Mouse (Mus musculus): ENCODE data around the gene Fer. TPM values are rescaled to one million over a fixed set of nuclear protein-coding genes. Genes with fewer than 3 reads are reported as not detected.

Fer gene
- polyA plus RNA-seq, 1 experiment from 2014 or later, result 26.8 TPM

GRCm38 (mm10) chr17:63886988-63887387 is 24.1 kb downstream of the Fer start:
- Histone ChIP-seq H3K4me1 (ENCODE audit: control insufficient read depth, insufficient read depth, low read length) (no peaks in the 10 kb centered on the region), H3K27ac (replicated peaks; ENCODE audit: low read depth, low read length) (no peak overlapping the region), H3K9me3 (ENCODE audit: control insufficient read depth, low read length) (no peaks in the 10 kb centered on the region), H3K27me3 (ENCODE audit: control insufficient read depth, insufficient read depth, low read length) (no peaks in the 10 kb centered on the region), H3K4me3 (ENCODE audit: low read depth, low read length) (no peak overlapping the region), H3K36me3 (ENCODE audit: control insufficient read depth, insufficient read depth, low read length) (no peaks in the 10 kb centered on the region), H3K9ac (ENCODE audit: low read length) (no peak overlapping the region), H3K4me2 (ENCODE audit: low read depth, severe bottlenecking) (no peak overlapping the region)
- DNase-seq (ENCODE audit: low spot score) (no peak), ATAC-seq (ENCODE audit: insufficient number of reproducible peaks, low FRiP score, low TSS enrichment, low read depth) (no peak)
- WGBS, result 97% methylated on average over 2 of the region's 2 CpGs

- DNase-seq (ENCODE audit: low spot score) (no peak), ATAC-seq (ENCODE audit: insufficient number of reproducible peaks, low FRiP score, low TSS enrichment, low read depth) (no peak)
- no peak overlapping the region for H3K27ac ChIP-seq (replicated peaks; ENCODE audit: low read depth, low read length)
- H3K4me3 ChIP-seq (ENCODE audit: low read depth, low read length), result no peak overlapping the region
- H3K27me3 ChIP-seq (ENCODE audit: control insufficient read depth, insufficient read depth, low read length), result no peaks in the 10 kb centered on the region
- no peaks in the 10 kb centered on the region for H3K4me1 ChIP-seq (ENCODE audit: control insufficient read depth, insufficient read depth, low read length)
- H3K9me3 ChIP-seq (ENCODE audit: control insufficient read depth, low read length), result no peaks in the 10 kb centered on the region
- no peak overlapping the region for H3K4me2 ChIP-seq (ENCODE audit: low read depth, severe bottlenecking)
- no peak overlapping the region for H3K9ac ChIP-seq (ENCODE audit: low read length)
- H3K36me3 ChIP-seq (ENCODE audit: control insufficient read depth, insufficient read depth, low read length), result no peaks in the 10 kb centered on the region
These were observed 27.7 kb downstream of the Fer start for GRCm38 (mm10) chr17:63890611-63891010.

GRCm38 (mm10) chr17:63895829-63896228 is 33.0 kb downstream of the Fer start:
- no peak for DNase-seq (ENCODE audit: low spot score)
- Histone ChIP-seq H3K4me3 (ENCODE audit: low read depth, low read length) (no peak overlapping the region), H3K4me1 (ENCODE audit: control insufficient read depth, insufficient read depth, low read length) (no peaks in the 10 kb centered on the region), H3K27me3 (ENCODE audit: control insufficient read depth, insufficient read depth, low read length) (no peaks in the 10 kb centered on the region), H3K27ac (replicated peaks; ENCODE audit: low read depth, low read length) (no peak overlapping the region), H3K36me3 (ENCODE audit: control insufficient read depth, insufficient read depth, low read length) (no peaks in the 10 kb centered on the region), H3K4me2 (ENCODE audit: low read depth, severe bottlenecking) (no peak overlapping the region), H3K9me3 (ENCODE audit: control insufficient read depth, low read length) (no peaks in the 10 kb centered on the region), H3K9ac (ENCODE audit: low read length) (no peak overlapping the region)
- ATAC-seq (ENCODE audit: insufficient number of reproducible peaks, low FRiP score, low TSS enrichment, low read depth), result no peak
- 83% methylated on average over 3 of the region's 3 CpGs for WGBS

- 90% methylated on average over 7 of the region's 7 CpGs for WGBS
- no peak overlapping the region for H3K4me3 ChIP-seq (ENCODE audit: low read depth, low read length)
- no peak overlapping the region for H3K4me2 ChIP-seq (ENCODE audit: low read depth, severe bottlenecking)
- DNase-seq (ENCODE audit: low spot score), result no peak
- no peaks in the 10 kb centered on the region for H3K9me3 ChIP-seq (ENCODE audit: control insufficient read depth, low read length)
- H3K4me1 ChIP-seq (ENCODE audit: control insufficient read depth, insufficient read depth, low read length), result no peaks in the 10 kb centered on the region
- H3K36me3 ChIP-seq (ENCODE audit: control insufficient read depth, insufficient read depth, low read length), result no peaks in the 10 kb centered on the region
- H3K27ac ChIP-seq (replicated peaks; ENCODE audit: low read depth, low read length), result no peak overlapping the region
- H3K27me3 ChIP-seq (ENCODE audit: control insufficient read depth, insufficient read depth, low read length), result no peaks in the 10 kb centered on the region
- no peak overlapping the region for H3K9ac ChIP-seq (ENCODE audit: low read length)
- ATAC-seq (ENCODE audit: insufficient number of reproducible peaks, low FRiP score, low TSS enrichment, low read depth), result no peak
These were observed 34.2 kb downstream of the Fer start for GRCm38 (mm10) chr17:63897050-63897449.

GRCm38 (mm10) chr17:63909297-63909696 is 46.4 kb downstream of the Fer start:
- Histone ChIP-seq H3K27me3 (ENCODE audit: control insufficient read depth, insufficient read depth, low read length) (no peaks in the 10 kb centered on the region), H3K27ac (replicated peaks; ENCODE audit: low read depth, low read length) (no peak overlapping the region), H3K4me3 (ENCODE audit: low read depth, low read length) (no peak overlapping the region), H3K4me1 (ENCODE audit: control insufficient read depth, insufficient read depth, low read length) (no peaks in the 10 kb centered on the region), H3K9ac (ENCODE audit: low read length) (no peak overlapping the region), H3K4me2 (ENCODE audit: low read depth, severe bottlenecking) (no peak overlapping the region), H3K36me3 (ENCODE audit: control insufficient read depth, insufficient read depth, low read length) (no peaks in the 10 kb centered on the region), H3K9me3 (ENCODE audit: control insufficient read depth, low read length) (no peaks in the 10 kb centered on the region)
- 88% methylated on average over 4 of the region's 4 CpGs for WGBS
- no peak for DNase-seq (ENCODE audit: low spot score)
- ATAC-seq (ENCODE audit: insufficient number of reproducible peaks, low FRiP score, low TSS enrichment, low read depth), result no peak

GRCm38 (mm10) chr17:63921601-63922203 is 58.8 kb downstream of the Fer start:
- Histone ChIP-seq H3K36me3 (ENCODE audit: control insufficient read depth, insufficient read depth, low read length) (no peaks in the 10 kb centered on the region), H3K27ac (replicated peaks; ENCODE audit: low read depth, low read length) (no peak overlapping the region), H3K4me1 (ENCODE audit: control insufficient read depth, insufficient read depth, low read length) (no peaks in the 10 kb centered on the region), H3K27me3 (ENCODE audit: control insufficient read depth, insufficient read depth, low read length) (no peaks in the 10 kb centered on the region), H3K4me2 (ENCODE audit: low read depth, severe bottlenecking) (no peak overlapping the region), H3K9me3 (ENCODE audit: control insufficient read depth, low read length) (no peaks in the 10 kb centered on the region), H3K9ac (ENCODE audit: low read length) (no peak overlapping the region), H3K4me3 (ENCODE audit: low read depth, low read length) (no peak overlapping the region)
- ATAC-seq (ENCODE audit: insufficient number of reproducible peaks, low FRiP score, low TSS enrichment, low read depth) (no peak), DNase-seq (ENCODE audit: low spot score) (no peak)
- 90% methylated on average over 6 of the region's 6 CpGs for WGBS

GRCm38 (mm10) chr17:63925581-63925980 is 62.7 kb downstream of the Fer start:
- Histone ChIP-seq H3K4me1 (ENCODE audit: control insufficient read depth, insufficient read depth, low read length) (no peaks in the 10 kb centered on the region), H3K27ac (replicated peaks; ENCODE audit: low read depth, low read length) (no peak overlapping the region), H3K36me3 (ENCODE audit: control insufficient read depth, insufficient read depth, low read length) (no peaks in the 10 kb centered on the region), H3K9me3 (ENCODE audit: control insufficient read depth, low read length) (no peaks in the 10 kb centered on the region), H3K27me3 (ENCODE audit: control insufficient read depth, insufficient read depth, low read length) (no peaks in the 10 kb centered on the region), H3K4me3 (ENCODE audit: low read depth, low read length) (no peak overlapping the region), H3K4me2 (ENCODE audit: low read depth, severe bottlenecking) (no peak overlapping the region), H3K9ac (ENCODE audit: low read length) (no peak overlapping the region)
- WGBS, result 81% methylated on average over 3 of the region's 3 CpGs
- ATAC-seq (ENCODE audit: insufficient number of reproducible peaks, low FRiP score, low TSS enrichment, low read depth), result no peak
- DNase-seq (ENCODE audit: low spot score), result no peak

- Histone ChIP-seq H3K9me3 (ENCODE audit: control insufficient read depth, low read length) (no peaks in the 10 kb centered on the region), H3K4me3 (ENCODE audit: low read depth, low read length) (no peak overlapping the region), H3K9ac (ENCODE audit: low read length) (no peak overlapping the region), H3K4me1 (ENCODE audit: control insufficient read depth, insufficient read depth, low read length) (no peaks in the 10 kb centered on the region), H3K4me2 (ENCODE audit: low read depth, severe bottlenecking) (no peak overlapping the region), H3K36me3 (ENCODE audit: control insufficient read depth, insufficient read depth, low read length) (no peaks in the 10 kb centered on the region), H3K27ac (replicated peaks; ENCODE audit: low read depth, low read length) (no peak overlapping the region), H3K27me3 (ENCODE audit: control insufficient read depth, insufficient read depth, low read length) (no peaks in the 10 kb centered on the region)
- ATAC-seq (ENCODE audit: insufficient number of reproducible peaks, low FRiP score, low TSS enrichment, low read depth), result no peak
- DNase-seq (ENCODE audit: low spot score), result no peak
- 64% methylated on average over 4 of the region's 4 CpGs for WGBS
These were observed 67.8 kb downstream of the Fer start for GRCm38 (mm10) chr17:63930634-63931033.

GRCm38 (mm10) chr17:63931556-63931955 is 68.7 kb downstream of the Fer start:
- no peak overlapping the region for H3K4me3 ChIP-seq (ENCODE audit: low read depth, low read length)
- no peaks in the 10 kb centered on the region for H3K9me3 ChIP-seq (ENCODE audit: control insufficient read depth, low read length)
- no peak overlapping the region for H3K9ac ChIP-seq (ENCODE audit: low read length)
- 87% methylated on average over 1 of the region's 1 CpGs for WGBS
- ATAC-seq (ENCODE audit: insufficient number of reproducible peaks, low FRiP score, low TSS enrichment, low read depth) (no peak), DNase-seq (ENCODE audit: low spot score) (no peak)
- no peaks in the 10 kb centered on the region for H3K27me3 ChIP-seq (ENCODE audit: control insufficient read depth, insufficient read depth, low read length)
- no peaks in the 10 kb centered on the region for H3K36me3 ChIP-seq (ENCODE audit: control insufficient read depth, insufficient read depth, low read length)
- H3K27ac ChIP-seq (replicated peaks; ENCODE audit: low read depth, low read length), result no peak overlapping the region
- no peak overlapping the region for H3K4me2 ChIP-seq (ENCODE audit: low read depth, severe bottlenecking)
- H3K4me1 ChIP-seq (ENCODE audit: control insufficient read depth, insufficient read depth, low read length), result no peaks in the 10 kb centered on the region

Measured in limb, embryonic 11.5 days (tissue).